Mouse (Mus musculus) midbrain, embryonic 16.5 days (tissue): ENCODE data around the gene Caskin2. TPM values are rescaled to one million over a fixed set of nuclear protein-coding genes. Genes with fewer than 3 reads are reported as not detected.

ENCODE experiments used
- ATAC-seq: fragments of 200-750 bp; cut with Nextera tagmentation; 2 replicates; pipeline ENCODE4 v1.8.0; 2017; ENCODE audit warnings: moderate TSS enrichment
- H3K27ac ChIP-seq: fragments of 300-500 bp; sonication (generic); 2 replicates; pipeline ENCODE4 v1.5.1; 2014; ENCODE audit warnings: mild to moderate bottlenecking, low read length, mixed read lengths
- H3K27me3 ChIP-seq: fragments of 300-500 bp; sonication (generic); 2 replicates; pipeline ENCODE4 v1.6.1; 2014; ENCODE audit warnings: low read depth, low read length, mixed read lengths; ENCODE audit not compliant: control insufficient read depth, insufficient read depth
- H3K36me3 ChIP-seq: fragments of 300-500 bp; sonication (generic); 2 replicates; pipeline ENCODE4 v1.6.1; 2014; ENCODE audit warnings: mild to moderate bottlenecking, low read length, moderate library complexity, mixed read lengths; ENCODE audit not compliant: control insufficient read depth, insufficient read depth
- H3K4me1 ChIP-seq: fragments of 300-500 bp; sonication (generic); 2 replicates; pipeline ENCODE4 v1.6.1; 2014; ENCODE audit warnings: mild to moderate bottlenecking, low read length, mixed read lengths; ENCODE audit not compliant: control insufficient read depth, insufficient read depth
- H3K4me2 ChIP-seq: fragments of 300-500 bp; sonication (generic); 2 replicates; pipeline ENCODE4 v1.6.1; 2014; ENCODE audit warnings: mild to moderate bottlenecking, low read length, mixed read lengths
- H3K4me3 ChIP-seq: fragments of 300-500 bp; sonication (generic); 2 replicates; pipeline ENCODE4 v1.5.1; 2014; ENCODE audit warnings: low read depth, mild to moderate bottlenecking, low read length, moderate library complexity, mixed read lengths
- H3K9ac ChIP-seq: fragments of 300-500 bp; sonication (generic); 2 replicates; pipeline ENCODE4 v1.6.1; 2014; ENCODE audit warnings: low read depth, low read length, mixed read lengths
- H3K9me3 ChIP-seq: fragments of 300-500 bp; sonication (generic); replicated peaks from 2 replicates; pipeline ENCODE4 v1.6.1; 2014; ENCODE audit warnings: mild to moderate bottlenecking, low read length, mixed read lengths; ENCODE audit not compliant: control insufficient read depth, poor library complexity, severe bottlenecking
- WGBS: fragments of 180-500 bp; shearing (Covaris S2); extraction: QIAGEN DNeasy Blood & Tissue Kit; methylation state at CpG from one replicate; pipeline ENCODE4 v1.1.7; 2014; 5-methylcytosine and 5-hydroxymethylcytosine counted together
- polyA plus RNA-seq: library from polyadenylated mRNA; unstranded; fragments of >200 nt; fragmentation: Nextera tagmentation; extraction: Ambion mirVana; gene quantifications from 2 replicates; pipeline ENCODE4 v1.2.1, GENCODE M21; 2015

Gene Caskin2
- polyA plus RNA-seq, 1 experiment from 2014 or later, result 8.9 TPM

DNA sequence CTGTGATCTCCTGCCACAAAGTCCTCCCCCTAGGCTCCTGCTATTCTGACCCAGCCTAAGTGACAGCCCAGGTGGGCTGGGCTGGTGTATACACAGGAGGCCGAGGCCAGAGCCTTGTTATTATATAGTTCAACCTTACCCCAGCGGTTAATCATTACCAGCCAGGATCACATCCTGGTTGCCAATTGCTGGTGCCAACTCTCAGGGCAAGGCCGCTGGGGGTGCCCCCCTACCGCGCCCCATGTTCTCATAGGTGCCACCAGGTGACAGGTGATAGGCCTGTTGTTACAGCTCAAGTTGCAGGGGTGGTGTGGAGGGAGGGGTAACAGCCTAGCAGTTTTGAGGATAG lies 30.4 kb upstream of the Caskin2 start:
- H3K4me2 ChIP-seq, result no peak overlapping the region
- 94% methylated on average over 5 of the region's 5 CpGs for WGBS
- H3K9me3 ChIP-seq, result no peaks in the 10 kb centered on the region
- ATAC-seq, result no peak
- no peaks in the 10 kb centered on the region for H3K4me1 ChIP-seq
- H3K4me3 ChIP-seq, result no peak overlapping the region
- H3K27ac ChIP-seq, result no peak overlapping the region
- no peaks in the 10 kb centered on the region for H3K27me3 ChIP-seq
- no peak overlapping the region for H3K9ac ChIP-seq
- H3K36me3 ChIP-seq, result no peaks in the 10 kb centered on the region

- no peaks in the 10 kb centered on the region for H3K4me1 ChIP-seq
- 80% methylated on average over 11 of the region's 14 CpGs for WGBS
- no peak for ATAC-seq
These were observed 29.9 kb upstream of the Caskin2 start for GRCm38 (mm10) chr11:115843141-115843890.

GRCm38 (mm10) chr11:115841961-115842550 lies 28.6 kb upstream of the Caskin2 start:
- ATAC-seq, result no peak
- no peaks in the 10 kb centered on the region for H3K27me3 ChIP-seq
- no peaks in the 10 kb centered on the region for H3K9me3 ChIP-seq
- H3K4me1 ChIP-seq, result no peaks in the 10 kb centered on the region
- WGBS, result 23% methylated on average over 6 of the region's 6 CpGs
- no peak overlapping the region for H3K4me3 ChIP-seq
- no peaks in the 10 kb centered on the region for H3K36me3 ChIP-seq
- H3K9ac ChIP-seq, result no peak overlapping the region
- H3K27ac ChIP-seq, result no peak overlapping the region
- H3K4me2 ChIP-seq, result no peak overlapping the region

More at GRCm38 (mm10) chr11:115843141-115843890, 29.9 kb upstream of the Caskin2 start:
- no peaks in the 10 kb centered on the region for H3K36me3 ChIP-seq
- no peaks in the 10 kb centered on the region for H3K27me3 ChIP-seq
- no peak overlapping the region for H3K4me3 ChIP-seq
- H3K9ac ChIP-seq, result no peak overlapping the region
- H3K27ac ChIP-seq, result no peak overlapping the region
- H3K9me3 ChIP-seq, result no peaks in the 10 kb centered on the region
- H3K4me2 ChIP-seq, result no peak overlapping the region

DNA sequence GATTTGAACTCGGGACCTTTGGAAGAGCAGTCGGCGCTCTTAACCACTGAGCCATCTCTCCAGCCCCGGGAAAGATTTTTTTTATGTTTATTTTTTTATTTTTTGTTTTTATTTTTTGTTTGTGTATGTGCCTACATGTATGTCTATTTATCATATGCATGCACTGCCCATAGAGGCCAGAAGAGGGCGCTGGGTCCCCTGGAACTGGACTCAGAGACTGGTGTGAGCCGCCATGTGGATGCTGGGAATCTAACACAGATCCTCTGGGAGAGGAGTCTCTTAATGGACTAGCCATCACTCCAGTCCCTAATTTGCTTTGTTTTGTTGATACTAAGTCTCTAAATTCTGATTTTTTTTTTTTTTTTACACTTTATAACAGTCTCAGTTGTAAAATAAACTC lies 27.6 kb upstream of the Caskin2 start:
- no peaks in the 10 kb centered on the region for H3K36me3 ChIP-seq
- no peak overlapping the region for H3K9ac ChIP-seq
- H3K4me2 ChIP-seq, result no peak overlapping the region
- WGBS, result 89% methylated on average over 6 of the region's 6 CpGs
- no peak for ATAC-seq
- no peaks in the 10 kb centered on the region for H3K9me3 ChIP-seq
- no peak overlapping the region for H3K27ac ChIP-seq
- H3K27me3 ChIP-seq, result no peaks in the 10 kb centered on the region
- no peak overlapping the region for H3K4me3 ChIP-seq
- no peaks in the 10 kb centered on the region for H3K4me1 ChIP-seq

GRCm38 (mm10) chr11:115839732-115840131 lies 26.3 kb upstream of the Caskin2 start:
- Histone ChIP-seq H3K27ac (no peak overlapping the region), H3K4me3 (no peak overlapping the region), H3K36me3 (no peaks in the 10 kb centered on the region), H3K9ac (no peak overlapping the region), H3K27me3 (no peaks in the 10 kb centered on the region), H3K9me3 (no peaks in the 10 kb centered on the region), H3K4me1 (no peaks in the 10 kb centered on the region), H3K4me2 (no peak overlapping the region)
- ATAC-seq, result no peak
- WGBS, result 60% methylated on average over 3 of the region's 3 CpGs

DNA sequence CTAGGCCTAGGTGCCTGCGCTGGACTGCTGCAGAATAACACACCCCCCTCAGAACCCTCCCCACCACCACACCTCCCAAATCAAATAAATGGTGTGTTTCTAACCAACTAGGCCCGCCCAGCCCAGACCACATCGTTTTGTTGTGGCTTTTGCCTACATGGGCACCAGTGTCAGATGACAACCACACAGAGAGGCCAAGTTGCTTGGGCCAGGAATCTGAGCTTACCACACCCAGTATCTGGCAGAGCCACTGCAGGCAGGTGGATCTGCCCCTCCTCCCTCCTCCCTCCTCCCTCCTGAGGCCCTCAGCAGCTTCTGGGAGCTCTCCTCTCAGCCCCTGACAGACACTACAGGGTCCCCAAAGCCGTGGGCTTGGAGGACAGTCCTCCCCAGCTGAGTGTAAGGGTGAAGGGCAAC lies 25.5 kb upstream of the Caskin2 start:
- H3K4me1 ChIP-seq, result no peaks in the 10 kb centered on the region
- 54% methylated on average over 4 of the region's 4 CpGs for WGBS
- no peaks in the 10 kb centered on the region for H3K36me3 ChIP-seq
- no peaks in the 10 kb centered on the region for H3K9me3 ChIP-seq
- no peaks in the 10 kb centered on the region for H3K27me3 ChIP-seq
- H3K27ac ChIP-seq, result no peak overlapping the region
- H3K4me2 ChIP-seq, result no peak overlapping the region
- no peak overlapping the region for H3K4me3 ChIP-seq
- no peak for ATAC-seq
- H3K9ac ChIP-seq, result no peak overlapping the region

GRCm38 (mm10) chr11:115837606-115838345 lies 24.3 kb upstream of the Caskin2 start:
- H3K27me3 ChIP-seq, result no peaks in the 10 kb centered on the region
- WGBS, result 91% methylated on average over 22 of the region's 22 CpGs
- no peak overlapping the region for H3K4me2 ChIP-seq
- no peak overlapping the region for H3K4me3 ChIP-seq
- no peaks in the 10 kb centered on the region for H3K9me3 ChIP-seq
- no peak overlapping the region for H3K9ac ChIP-seq
- no peaks in the 10 kb centered on the region for H3K36me3 ChIP-seq
- no peak for ATAC-seq
- no peaks in the 10 kb centered on the region for H3K4me1 ChIP-seq
- H3K27ac ChIP-seq, result no peak overlapping the region

DNA sequence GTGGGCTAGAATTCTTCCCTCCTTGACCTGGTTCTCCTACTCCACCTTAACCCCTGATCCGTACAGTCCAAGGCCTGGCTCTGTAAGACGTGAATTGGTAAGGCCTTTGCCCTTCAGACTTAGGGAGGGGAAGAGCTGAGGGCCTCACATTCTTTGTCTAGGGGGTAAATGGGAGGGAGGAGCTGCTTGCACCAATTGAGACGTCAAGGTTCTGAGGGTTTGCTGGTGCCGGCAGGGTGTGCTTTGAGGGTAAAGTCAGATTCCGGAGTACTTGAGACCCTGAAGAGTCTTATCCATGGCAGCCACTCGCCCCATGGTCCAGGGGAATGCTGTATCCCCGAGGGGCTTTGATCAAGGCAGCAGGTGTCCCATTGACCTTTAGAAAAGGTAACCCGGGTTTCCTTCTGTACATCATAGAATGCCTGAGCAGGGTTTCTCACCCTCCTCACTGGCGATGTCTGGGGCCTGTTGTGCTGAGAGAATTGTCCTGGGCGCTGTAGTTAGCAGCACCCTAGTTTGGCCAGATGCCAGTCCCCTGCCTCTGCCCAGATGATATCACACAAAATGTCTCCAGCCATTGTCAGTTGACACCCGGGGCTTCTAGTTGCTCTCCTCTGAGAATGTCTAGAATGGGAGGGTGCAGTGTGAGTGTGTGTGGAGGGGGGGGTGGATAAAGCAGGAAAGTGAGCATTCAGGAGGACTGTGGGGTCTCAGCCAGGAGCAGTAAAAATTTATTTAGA lies 23.4 kb upstream of the Caskin2 start:
- H3K4me3 ChIP-seq, result no peak overlapping the region
- H3K4me2 ChIP-seq, result no peak overlapping the region
- H3K9ac ChIP-seq, result no peak overlapping the region
- WGBS, result 30% methylated on average over 11 of the region's 11 CpGs
- no peak overlapping the region for H3K27ac ChIP-seq
- no peaks in the 10 kb centered on the region for H3K36me3 ChIP-seq
- H3K9me3 ChIP-seq, result no peaks in the 10 kb centered on the region
- no peaks in the 10 kb centered on the region for H3K4me1 ChIP-seq
- peaks cover under 1% of the 10 kb centered on the region; the same call in 1 of the 2 replicates for H3K27me3 ChIP-seq
- no peak for ATAC-seq
